Mouse (Mus musculus): ENCODE results near the gene Glmn. TPM values are rescaled to one million over a fixed set of nuclear protein-coding genes. Genes with fewer than 3 reads are reported as not detected.

Glmn gene
- polyA plus RNA-seq, 1 experiment, result 16.8 TPM

GRCm38 (mm10) chr5:107611224-107611623 lies 13.5 kb upstream of the Glmn start:
- H3K27me3 ChIP-seq (ENCODE audit: control insufficient read depth, insufficient read depth, low read length), result no peaks in the 10 kb centered on the region
- WGBS, result 5% methylated on average over 2 of the region's 2 CpGs
- H3K27ac ChIP-seq (ENCODE audit: insufficient read depth, low read length), result no peak overlapping the region
- TF ChIP-seq POLR2A (IDR thresholded peaks at IDR 0.05; ENCODE audit: borderline replicate concordance, insufficient read depth, low read length) (no peak), CTCF (IDR thresholded peaks at IDR 0.05; ENCODE audit: borderline replicate concordance, insufficient read depth, low read depth, low read length) (peak; percentile 59; the same call in 1 of the 2 replicates)
- no peaks in the 10 kb centered on the region for H3K4me1 ChIP-seq (ENCODE audit: control insufficient read depth, insufficient read depth, low read length)
- DNase-seq, result peak; percentile 53 to 58
- H3K4me3 ChIP-seq (replicated peaks; ENCODE audit: insufficient read depth, low read depth, low read length), result no peak overlapping the region

GRCm38 (mm10) chr5:107598380-107598779 lies 692 bp upstream of the Glmn start:
- Histone ChIP-seq H3K27ac (ENCODE audit: insufficient read depth, low read length) (no peak overlapping the region), H3K27me3 (ENCODE audit: control insufficient read depth, insufficient read depth, low read length) (no peaks in the 10 kb centered on the region), H3K4me1 (ENCODE audit: control insufficient read depth, insufficient read depth, low read length) (no peaks in the 10 kb centered on the region), H3K4me3 (replicated peaks; ENCODE audit: insufficient read depth, low read depth, low read length) (no peak overlapping the region)
- 28% methylated on average over 4 of the region's 4 CpGs for WGBS
- no peak for DNase-seq
- no peak for TF ChIP-seq CTCF (IDR thresholded peaks at IDR 0.05; ENCODE audit: borderline replicate concordance, insufficient read depth, low read depth, low read length)
- no peak for TF ChIP-seq POLR2A (IDR thresholded peaks at IDR 0.05; ENCODE audit: borderline replicate concordance, insufficient read depth, low read length)

- 76% methylated on average over 9 of the region's 9 CpGs for WGBS
- Histone ChIP-seq H3K4me1 (ENCODE audit: control insufficient read depth, insufficient read depth, low read length) (no peaks in the 10 kb centered on the region), H3K27ac (ENCODE audit: insufficient read depth, low read length) (no peak overlapping the region), H3K27me3 (ENCODE audit: control insufficient read depth, insufficient read depth, low read length) (no peaks in the 10 kb centered on the region), H3K4me3 (replicated peaks; ENCODE audit: insufficient read depth, low read depth, low read length) (no peak overlapping the region)
- no peak for DNase-seq
- no peak for TF ChIP-seq CTCF (IDR thresholded peaks at IDR 0.05; ENCODE audit: borderline replicate concordance, insufficient read depth, low read depth, low read length)
- TF ChIP-seq POLR2A (IDR thresholded peaks at IDR 0.05; ENCODE audit: borderline replicate concordance, insufficient read depth, low read length), result no peak
These were observed 28.5 kb downstream of the Glmn start for GRCm38 (mm10) chr5:107569148-107569547.

DNA sequence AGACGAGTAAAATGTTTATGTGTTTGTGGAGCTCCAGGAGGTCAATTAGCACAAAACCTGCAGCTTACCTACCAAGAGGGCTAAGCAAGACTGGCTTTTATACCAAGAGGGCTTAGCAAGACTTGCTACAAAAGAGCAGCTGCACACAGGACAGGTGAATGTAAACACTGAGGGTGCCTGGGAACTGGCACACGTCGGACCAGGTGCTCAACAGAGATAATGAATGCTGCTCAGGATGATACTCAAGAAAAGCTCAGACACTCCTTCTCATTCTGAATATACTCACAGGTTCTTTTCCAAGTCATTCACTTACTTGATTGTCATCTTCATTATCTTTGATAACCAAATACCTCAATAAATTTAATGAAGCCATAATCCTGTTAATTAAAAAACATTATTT lies 40.7 kb downstream of the Glmn start:
- Histone ChIP-seq H3K4me1 (ENCODE audit: control insufficient read depth, insufficient read depth, low read length) (no peaks in the 10 kb centered on the region), H3K27ac (ENCODE audit: insufficient read depth, low read length) (no peak overlapping the region), H3K4me3 (replicated peaks; ENCODE audit: insufficient read depth, low read depth, low read length) (no peak overlapping the region), H3K27me3 (ENCODE audit: control insufficient read depth, insufficient read depth, low read length) (no peaks in the 10 kb centered on the region)
- 90% methylated on average over 3 of the region's 3 CpGs for WGBS
- no peak for TF ChIP-seq POLR2A (IDR thresholded peaks at IDR 0.05; ENCODE audit: borderline replicate concordance, insufficient read depth, low read length)
- no peak for TF ChIP-seq CTCF (IDR thresholded peaks at IDR 0.05; ENCODE audit: borderline replicate concordance, insufficient read depth, low read depth, low read length)
- DNase-seq, result no peak

- WGBS, result 94% methylated on average over 5 of the region's 5 CpGs
- no peaks in the 10 kb centered on the region for H3K4me1 ChIP-seq (ENCODE audit: control insufficient read depth, insufficient read depth, low read length)
These were observed 43.4 kb downstream of the Glmn start for GRCm38 (mm10) chr5:107554336-107554735.

GRCm38 (mm10) chr5:107548444-107548843 lies 49.2 kb downstream of the Glmn start:
- H3K4me3 ChIP-seq (replicated peaks; ENCODE audit: insufficient read depth, low read depth, low read length), result no peak overlapping the region
- no peaks in the 10 kb centered on the region; the same call in 1 of the 2 replicates for H3K27me3 ChIP-seq (ENCODE audit: control insufficient read depth, insufficient read depth, low read length)
- no peak for DNase-seq
- H3K27ac ChIP-seq (ENCODE audit: insufficient read depth, low read length), result no peak overlapping the region
- no peaks in the 10 kb centered on the region for H3K4me1 ChIP-seq (ENCODE audit: control insufficient read depth, insufficient read depth, low read length)
- no peak for TF ChIP-seq POLR2A (IDR thresholded peaks at IDR 0.05; ENCODE audit: borderline replicate concordance, insufficient read depth, low read length)
- 86% methylated on average over 3 of the region's 3 CpGs for WGBS

More at GRCm38 (mm10) chr5:107554336-107554735, 43.4 kb downstream of the Glmn start:
- Histone ChIP-seq H3K4me3 (replicated peaks; ENCODE audit: insufficient read depth, low read depth, low read length) (no peak overlapping the region), H3K27ac (ENCODE audit: insufficient read depth, low read length) (no peak overlapping the region), H3K27me3 (ENCODE audit: control insufficient read depth, insufficient read depth, low read length) (no peaks in the 10 kb centered on the region)
- TF ChIP-seq POLR2A (IDR thresholded peaks at IDR 0.05; ENCODE audit: borderline replicate concordance, insufficient read depth, low read length) (no peak), CTCF (IDR thresholded peaks at IDR 0.05; ENCODE audit: borderline replicate concordance, insufficient read depth, low read depth, low read length) (no peak)
- no peak for DNase-seq

- Histone ChIP-seq H3K27me3 (ENCODE audit: control insufficient read depth, insufficient read depth, low read length) (no peaks in the 10 kb centered on the region; the same call in 1 of the 2 replicates), H3K4me3 (replicated peaks; ENCODE audit: insufficient read depth, low read depth, low read length) (no peak overlapping the region), H3K4me1 (ENCODE audit: control insufficient read depth, insufficient read depth, low read length) (no peaks in the 10 kb centered on the region), H3K27ac (ENCODE audit: insufficient read depth, low read length) (no peak overlapping the region)
- WGBS, result 91% methylated on average over 3 of the region's 3 CpGs
- no peak for TF ChIP-seq POLR2A (IDR thresholded peaks at IDR 0.05; ENCODE audit: borderline replicate concordance, insufficient read depth, low read length)
- TF ChIP-seq CTCF (IDR thresholded peaks at IDR 0.05; ENCODE audit: borderline replicate concordance, insufficient read depth, low read depth, low read length), result no peak
- DNase-seq, result no peak
These were observed 49.7 kb downstream of the Glmn start for GRCm38 (mm10) chr5:107547955-107548354.

GRCm38 (mm10) chr5:107545927-107546326 lies 51.8 kb downstream of the Glmn start:
- Histone ChIP-seq H3K4me1 (ENCODE audit: control insufficient read depth, insufficient read depth, low read length) (no peaks in the 10 kb centered on the region), H3K27ac (ENCODE audit: insufficient read depth, low read length) (no peak overlapping the region), H3K27me3 (ENCODE audit: control insufficient read depth, insufficient read depth, low read length) (no peaks in the 10 kb centered on the region; the same call in 1 of the 2 replicates), H3K4me3 (replicated peaks; ENCODE audit: insufficient read depth, low read depth, low read length) (no peak overlapping the region)
- no peak for DNase-seq
- TF ChIP-seq POLR2A (IDR thresholded peaks at IDR 0.05; ENCODE audit: borderline replicate concordance, insufficient read depth, low read length), result no peak
- TF ChIP-seq CTCF (IDR thresholded peaks at IDR 0.05; ENCODE audit: borderline replicate concordance, insufficient read depth, low read depth, low read length), result no peak
- WGBS, result 83% methylated on average over 4 of the region's 4 CpGs
